ENCODE assay signal across 9 mouse cellular contexts in genomic region chr2:126429282-126429681, GRCm38 (mm10).
A peak's percentile ranks its signal among the peaks of the same experiment; 100 is the strongest.
DNase-seq lines count a peak whose midpoint lies in the region; ATAC-seq and TF ChIP-seq lines count a peak whose summit lies in the region.
"Had no signal": no experiment of that assay in that cellular context is flagged by ENCODE, and none has a peak within 500 bp of the region (broad histone marks: within the 10 kb centered on the region; RNA-seq: fewer than 3 reads in every experiment).

No protein-coding gene starts in this region.

- no peaks in the 10 kb centered on the region for H3K79me2 ChIP-seq in CH12.LX (replicated peaks; ENCODE audit: control insufficient read depth, extremely low read depth, insufficient read depth, poor library complexity, severe bottlenecking)

- DNase-seq in CH12.LX (ENCODE audit: extremely low read depth) (peak; percentile 76), adipocyte (ENCODE audit: low spot score) (peak; percentile 89)
- DNase-seq in embryo, embryonic 11.5 days (ENCODE audit: low read depth, low spot score), result peak; percentile 58
- peak; percentile 43 to 50 for DNase-seq in heart, postnatal 36 days
- DNase-seq in large intestine, adult 2 months (ENCODE audit: low read depth, low spot score), result peak; percentile 7
- peak; percentile 59 for DNase-seq in lung, postnatal 25 days (ENCODE audit: low spot score)
- peak; percentile 36 for DNase-seq in retina, postnatal 7 days (ENCODE audit: low read depth, low spot score)

- dilution Hi-C loops in CH12.LX (cut with MboI; ENCODE audit: extremely low pct_ligation_motif_present, extremely low pct_unique_long_range_greater_than_20kb, low sequenced_read_pairs), result no loop called here

- H3K27me3 ChIP-seq in CH12.LX (replicated peaks), result no peaks in the 10 kb centered on the region

- TF ChIP-seq RAD21 in CH12.LX (IDR thresholded peaks at IDR 0.05; ENCODE audit: low read depth, low read length), result peak; percentile 86

- no peaks in the 10 kb centered on the region for H3K9me3 ChIP-seq in CH12.LX (replicated peaks; ENCODE audit: low read length)
- H3K9me3 ChIP-seq: limb, embryonic 12.5 days had no signal

- in situ Hi-C loops in CH12.LX (cut with MboI; ENCODE audit: low pct_ligation_motif_present, low pct_unique_long_range_greater_than_20kb, low sequenced_read_pairs), result no loop called here

- ATAC-seq in inflammation-experienced regulatory T-cells, adult 6 months, result no peak

- TF ChIP-seq EP300 in CH12.LX (IDR thresholded peaks at IDR 0.05; ENCODE audit: low read length), result no peak

- peaks cover 0 to 4% of the 10 kb centered on the region in 2 experiments; a peak in 1 of 4 replicates for H3K4me1 ChIP-seq in CH12.LX (ENCODE audit: control insufficient read depth in 1 of 2, insufficient read depth in 2 of 2)
- H3K4me1 ChIP-seq: limb, embryonic 12.5 days had no signal

- no peak overlapping the region for H3K27ac ChIP-seq in CH12.LX (ENCODE audit: insufficient read depth, low read depth)
- H3K27ac ChIP-seq: limb, embryonic 12.5 days had no signal

- H3K4me3 ChIP-seq in CH12.LX (replicated peaks in 1 of 3; ENCODE audit: low read depth in 2 of 3, low read length in 2 of 3, poor library complexity in 1 of 3), result no peak overlapping the region
- H3K4me3 ChIP-seq: limb, embryonic 12.5 days had no signal

- intact Hi-C loops in heart, postnatal 36 days (cut with DNase I), result loop anchor here (1.0 to 5.0 kb wide), 2 partner anchors 422 to 536 kb away; no protein-coding TSS in a partner anchor

- no peak overlapping the region for H3K4me2 ChIP-seq in CH12.LX (ENCODE audit: insufficient read depth, low read depth, poor library complexity, severe bottlenecking)
- H3K4me2 ChIP-seq: limb, embryonic 12.5 days had no signal

- TF ChIP-seq POLR2A in CH12.LX (IDR thresholded peaks at IDR 0.05; ENCODE audit: low read depth, low read length), result no peak

- peak; percentile 64 to 85 for TF ChIP-seq CTCF in CH12.LX (conservative IDR thresholded peaks at IDR 0.05 in 1 of 2, IDR thresholded peaks at IDR 0.05 in 1 of 2; ENCODE audit: low read depth in 2 of 2, low read length in 2 of 2)

- no peaks in the 10 kb centered on the region for H3K36me3 ChIP-seq in CH12.LX (replicated peaks in 1 of 2; ENCODE audit: control insufficient read depth in 1 of 2, insufficient read depth in 1 of 2, low read length in 1 of 2)
- H3K36me3 ChIP-seq: limb, embryonic 12.5 days had no signal

- no peak overlapping the region for H3K9ac ChIP-seq in CH12.LX (ENCODE audit: insufficient read depth, low read depth)
- H3K9ac ChIP-seq: limb, embryonic 12.5 days had no signal

- 15% methylated on average over 3 of the region's 3 CpGs for WGBS in large intestine, adult 2 months

TF ChIP-seq in CH12.LX, 34 proteins besides CTCF, POLR2A, EP300 and RAD21:
- TF ChIP-seq JUND (conservative IDR thresholded peaks at IDR 0.05; ENCODE audit: low read depth, low read length) (peak; percentile 29; the same call in 1 of the 2 replicates), USF2 (conservative IDR thresholded peaks at IDR 0.05; ENCODE audit: low read depth, low read length) (no peak), TCF12 (IDR thresholded peaks at IDR 0.05; ENCODE audit: low read depth, low read length) (no peak), E2F4 (IDR thresholded peaks at IDR 0.05; ENCODE audit: insufficient replicate concordance, low read depth, low read length) (no peak), BHLHE40 (IDR thresholded peaks at IDR 0.05; ENCODE audit: low read depth, low read length) (no peak), ZMIZ1 (IDR thresholded peaks at IDR 0.05; ENCODE audit: low read depth, low read length) (no peak), PAX5 (IDR thresholded peaks at IDR 0.05; ENCODE audit: low read length) (no peak), TBP (conservative IDR thresholded peaks at IDR 0.05; ENCODE audit: low read depth, low read length) (no peak), MYC (IDR thresholded peaks at IDR 0.05; ENCODE audit: low read depth, low read length) (no peak), CHD1 (IDR thresholded peaks at IDR 0.05; ENCODE audit: low read depth, low read length) (no peak), JUN (IDR thresholded peaks at IDR 0.05; ENCODE audit: insufficient read depth, low read depth, low read length) (no peak), RCOR1 (conservative IDR thresholded peaks at IDR 0.05; ENCODE audit: low read depth, low read length) (no peak), ELF1 (IDR thresholded peaks at IDR 0.05; ENCODE audit: low read depth, low read length) (0 out of 2 replicates have a peak, but pooled peaks have one; percentile 23), ZC3H11A (IDR thresholded peaks at IDR 0.05; ENCODE audit: low read depth, low read length) (peak; percentile 48), SMC3 (IDR thresholded peaks at IDR 0.05; ENCODE audit: low read depth, low read length) (peak; percentile 72), NELFE (IDR thresholded peaks at IDR 0.05; ENCODE audit: low read depth, low read length) (no peak), ETS1 (conservative IDR thresholded peaks at IDR 0.05; ENCODE audit: low read depth, low read length) (no peak), USF1 (IDR thresholded peaks at IDR 0.05; ENCODE audit: low read depth, low read length) (no peak), MAZ (IDR thresholded peaks at IDR 0.05; ENCODE audit: low read depth, low read length) (no peak), MEF2A (IDR thresholded peaks at IDR 0.05; ENCODE audit: borderline replicate concordance, low read depth, low read length) (no peak), GABPA (IDR thresholded peaks at IDR 0.05; ENCODE audit: insufficient replicate concordance, low read depth, low read length) (no peak)

Comparison
In these comparisons a context has a peak if more than half of its experiments do, and no peak if none do; other contexts are left out.
1. DNase-seq: peak in every context shown above with its lines; median percentile 89 in adipocyte; 76 in CH12.LX; 59 in lung, postnatal 25 days; 58 in embryo, embryonic 11.5 days; 46 in heart, postnatal 36 days; 36 in retina, postnatal 7 days; 7 in large intestine, adult 2 months.